Mouse (Mus musculus): ENCODE measurements around the gene D630003M21Rik. TPM values are rescaled to one million over a fixed set of nuclear protein-coding genes. Genes with fewer than 3 reads are reported as not detected.
A peak's percentile ranks its signal among the peaks of the same experiment; 100 is the strongest.

The D630003M21Rik gene
- polyA plus RNA-seq, 1 experiment from 2014 or later: 3.1 TPM

- 91% methylated on average over 8 of the region's 8 CpGs for WGBS
Observed at GRCm38 (mm10) chr2:158183266-158183665, 45.8 kb downstream of the D630003M21Rik start.

GRCm38 (mm10) chr2:158181932-158182331, 47.1 kb downstream of the D630003M21Rik start:
- no peaks in the 10 kb centered on the region for H3K36me3 ChIP-seq (replicated peaks)
- H3K4me1 ChIP-seq: peaks cover 28% of the 10 kb centered on the region
- no peak overlapping the region for H3K4me3 ChIP-seq
- no peaks in the 10 kb centered on the region for H3K9me3 ChIP-seq
- 64% methylated on average over 6 of the region's 6 CpGs for WGBS
- DNase-seq (ENCODE audit: low spot score): no peak
- H3K27me3 ChIP-seq (replicated peaks; ENCODE audit: low read depth, poor library complexity, severe bottlenecking): 0 out of 2 replicates have a peak, but pooled peaks cover 10% of the 10 kb centered on the region
- H3K27ac ChIP-seq (replicated peaks): no peak overlapping the region

More at GRCm38 (mm10) chr2:158183266-158183665, 45.8 kb downstream of the D630003M21Rik start:
- Histone ChIP-seq H3K36me3 (replicated peaks) (no peaks in the 10 kb centered on the region), H3K4me1 (peaks cover 23% of the 10 kb centered on the region), H3K27me3 (replicated peaks; ENCODE audit: low read depth, poor library complexity, severe bottlenecking) (0 out of 2 replicates have a peak, but pooled peaks cover 10% of the 10 kb centered on the region), H3K4me3 (no peak overlapping the region), H3K27ac (replicated peaks) (no peak overlapping the region), H3K9me3 (no peaks in the 10 kb centered on the region)
- DNase-seq (ENCODE audit: low spot score): no peak

GRCm38 (mm10) chr2:158180797-158181196, 48.2 kb downstream of the D630003M21Rik start:
- WGBS: 43% methylated on average over 9 of the region's 9 CpGs
- H3K4me3 ChIP-seq: no peak overlapping the region
- no peak overlapping the region for H3K27ac ChIP-seq (replicated peaks)
- no peaks in the 10 kb centered on the region for H3K9me3 ChIP-seq
- H3K4me1 ChIP-seq: peaks cover 24% of the 10 kb centered on the region
- no peaks in the 10 kb centered on the region for H3K36me3 ChIP-seq (replicated peaks)
- DNase-seq (ENCODE audit: low spot score): peak; percentile 76
- H3K27me3 ChIP-seq (replicated peaks; ENCODE audit: low read depth, poor library complexity, severe bottlenecking): 0 out of 2 replicates have a peak, but pooled peaks cover 10% of the 10 kb centered on the region

- 24% methylated on average over 18 of the region's 18 CpGs for WGBS
- Histone ChIP-seq H3K4me3 (peak overlapping the region; percentile 55), H3K27me3 (replicated peaks; ENCODE audit: low read depth, poor library complexity, severe bottlenecking) (0 out of 2 replicates have a peak, but pooled peaks cover 10% of the 10 kb centered on the region), H3K36me3 (replicated peaks) (no peaks in the 10 kb centered on the region), H3K9me3 (no peaks in the 10 kb centered on the region), H3K4me1 (peaks cover 29% of the 10 kb centered on the region), H3K27ac (replicated peaks) (peak overlapping the region; percentile 62; the same call in 1 of the 2 replicates)
- no peak for DNase-seq (ENCODE audit: low spot score)
Observed at GRCm38 (mm10) chr2:158179370-158180111, 49.5 kb downstream of the D630003M21Rik start.

- no peaks in the 10 kb centered on the region for H3K9me3 ChIP-seq
- H3K4me3 ChIP-seq: peak overlapping the region; percentile 55
- H3K36me3 ChIP-seq (replicated peaks): no peaks in the 10 kb centered on the region
- peaks cover 29% of the 10 kb centered on the region for H3K4me1 ChIP-seq
- 9% methylated on average over 19 of the region's 19 CpGs for WGBS
- peak overlapping the region; percentile 62 for H3K27ac ChIP-seq (replicated peaks)
- DNase-seq (ENCODE audit: low spot score): peak; percentile 89
- H3K27me3 ChIP-seq (replicated peaks; ENCODE audit: low read depth, poor library complexity, severe bottlenecking): 0 out of 2 replicates have a peak, but pooled peaks cover 10% of the 10 kb centered on the region
Observed at GRCm38 (mm10) chr2:158178696-158179369, 50.2 kb downstream of the D630003M21Rik start.

- Histone ChIP-seq H3K27ac (replicated peaks) (no peak overlapping the region), H3K9me3 (no peaks in the 10 kb centered on the region), H3K4me1 (peaks cover 29% of the 10 kb centered on the region), H3K4me3 (no peak overlapping the region), H3K36me3 (replicated peaks) (no peaks in the 10 kb centered on the region), H3K27me3 (replicated peaks; ENCODE audit: low read depth, poor library complexity, severe bottlenecking) (0 out of 2 replicates have a peak, but pooled peaks cover 10% of the 10 kb centered on the region)
- 78% methylated on average over 4 of the region's 4 CpGs for WGBS
- no peak for DNase-seq (ENCODE audit: low spot score)
Observed at GRCm38 (mm10) chr2:158178139-158178538, 50.9 kb downstream of the D630003M21Rik start.

GRCm38 (mm10) chr2:158177574-158177973, 51.4 kb downstream of the D630003M21Rik start:
- H3K27me3 ChIP-seq (replicated peaks; ENCODE audit: low read depth, poor library complexity, severe bottlenecking): 0 out of 2 replicates have a peak, but pooled peaks cover 10% of the 10 kb centered on the region
- H3K4me1 ChIP-seq: peaks cover 29% of the 10 kb centered on the region
- H3K9me3 ChIP-seq: no peaks in the 10 kb centered on the region
- 52% methylated on average over 3 of the region's 3 CpGs for WGBS
- no peak overlapping the region for H3K27ac ChIP-seq (replicated peaks)
- no peaks in the 10 kb centered on the region for H3K36me3 ChIP-seq (replicated peaks)
- DNase-seq (ENCODE audit: low spot score): no peak
- H3K4me3 ChIP-seq: no peak overlapping the region

- H3K9me3 ChIP-seq: no peaks in the 10 kb centered on the region
- H3K36me3 ChIP-seq (replicated peaks): no peaks in the 10 kb centered on the region
- H3K4me1 ChIP-seq: peaks cover 29% of the 10 kb centered on the region
- no peak overlapping the region for H3K4me3 ChIP-seq
- no peak for DNase-seq (ENCODE audit: low spot score)
- H3K27ac ChIP-seq (replicated peaks): no peak overlapping the region
- 92% methylated on average over 9 of the region's 9 CpGs for WGBS
- 0 out of 2 replicates have a peak, but pooled peaks cover 9% of the 10 kb centered on the region for H3K27me3 ChIP-seq (replicated peaks; ENCODE audit: low read depth, poor library complexity, severe bottlenecking)
Observed at GRCm38 (mm10) chr2:158176763-158177162, 52.3 kb downstream of the D630003M21Rik start.

- Histone ChIP-seq H3K27ac (replicated peaks) (no peak overlapping the region), H3K27me3 (replicated peaks; ENCODE audit: low read depth, poor library complexity, severe bottlenecking) (0 out of 2 replicates have a peak, but pooled peaks cover 6% of the 10 kb centered on the region), H3K36me3 (replicated peaks) (no peaks in the 10 kb centered on the region), H3K4me3 (no peak overlapping the region), H3K4me1 (peaks cover 29% of the 10 kb centered on the region), H3K9me3 (no peaks in the 10 kb centered on the region)
- DNase-seq (ENCODE audit: low spot score): no peak
- WGBS: 80% methylated on average over 3 of the region's 3 CpGs
Observed at GRCm38 (mm10) chr2:158175433-158175832, 53.6 kb downstream of the D630003M21Rik start.

- Histone ChIP-seq H3K9me3 (no peaks in the 10 kb centered on the region), H3K4me3 (no peak overlapping the region), H3K27ac (replicated peaks) (no peak overlapping the region), H3K27me3 (replicated peaks; ENCODE audit: low read depth, poor library complexity, severe bottlenecking) (0 out of 2 replicates have a peak, but pooled peaks cover 4% of the 10 kb centered on the region), H3K4me1 (peaks cover 29% of the 10 kb centered on the region), H3K36me3 (replicated peaks) (no peaks in the 10 kb centered on the region)
- no peak for DNase-seq (ENCODE audit: low spot score)
- 93% methylated on average over 15 of the region's 15 CpGs for WGBS
Observed at GRCm38 (mm10) chr2:158174958-158175357, 54.1 kb downstream of the D630003M21Rik start.

GRCm38 (mm10) chr2:158174438-158174837, 54.6 kb downstream of the D630003M21Rik start:
- Histone ChIP-seq H3K4me3 (no peak overlapping the region), H3K4me1 (peaks cover 28% of the 10 kb centered on the region), H3K27ac (replicated peaks) (no peak overlapping the region), H3K27me3 (replicated peaks; ENCODE audit: low read depth, poor library complexity, severe bottlenecking) (no peaks in the 10 kb centered on the region), H3K36me3 (replicated peaks) (no peaks in the 10 kb centered on the region), H3K9me3 (no peaks in the 10 kb centered on the region)
- no peak for DNase-seq (ENCODE audit: low spot score)
- 78% methylated on average over 5 of the region's 5 CpGs for WGBS

GRCm38 (mm10) chr2:158170394-158170793, 58.6 kb downstream of the D630003M21Rik start:
- Histone ChIP-seq H3K9me3 (no peaks in the 10 kb centered on the region), H3K27ac (replicated peaks) (no peak overlapping the region), H3K36me3 (replicated peaks) (no peaks in the 10 kb centered on the region), H3K4me1 (peaks cover 24% of the 10 kb centered on the region), H3K27me3 (replicated peaks; ENCODE audit: low read depth, poor library complexity, severe bottlenecking) (no peaks in the 10 kb centered on the region), H3K4me3 (no peak overlapping the region)
- 80% methylated on average over 2 of the region's 2 CpGs for WGBS
- DNase-seq (ENCODE audit: low spot score): no peak
